Mouse (Mus musculus) retina, embryonic 14.5 days (tissue): ENCODE data around the gene Cfap157.

Experiments
- DNase-seq: peaks from one replicate; pipeline ENCODE4 v3.0.0-alpha.2; 2015; ENCODE audit warnings: low spot score

The Cfap157 gene

GRCm38 (mm10) chr2:32749082-32749481, 35.1 kb downstream of the Cfap157 start:
- DNase-seq, result no peak

- DNase-seq, result no peak
Measured at GRCm38 (mm10) chr2:32744272-32744982, 39.8 kb downstream of the Cfap157 start.

GRCm38 (mm10) chr2:32742173-32742531, 42.1 kb downstream of the Cfap157 start:
- peak; percentile 83 for DNase-seq

- peak; percentile 73 for DNase-seq
Measured at GRCm38 (mm10) chr2:32741273-32742172, 42.7 kb downstream of the Cfap157 start.

- DNase-seq, result no peak
Measured at GRCm38 (mm10) chr2:32740916-32741272, 43.3 kb downstream of the Cfap157 start, which contains the start of gene 6330409D20Rik. Gene 6330409D20Rik, minus strand, starts transcription at chr2:32741016.

DNA sequence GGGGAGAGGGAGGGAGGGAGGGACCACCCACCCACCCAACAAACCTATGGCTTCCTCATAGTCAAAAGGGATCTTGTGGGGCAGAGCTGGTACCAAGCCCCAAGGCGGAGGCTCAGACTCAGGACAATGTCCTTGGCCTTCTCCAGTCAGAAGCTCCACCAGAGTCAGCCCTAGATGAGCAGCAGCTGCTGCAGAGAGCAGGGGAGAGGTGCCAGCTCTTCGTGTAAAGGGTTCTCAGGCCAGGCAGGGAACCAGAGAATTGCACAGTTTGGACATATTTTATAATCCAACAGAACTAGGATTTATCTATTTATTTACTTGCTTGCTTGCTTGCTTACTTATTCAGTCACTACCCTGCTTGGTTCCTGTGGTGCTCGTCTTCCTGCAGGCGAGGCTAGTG, 44.9 kb downstream of the Cfap157 start:
- DNase-seq, result no peak

GRCm38 (mm10) chr2:32737008-32737407, 47.2 kb downstream of the Cfap157 start:
- no peak for DNase-seq

- DNase-seq, result no peak
Measured at GRCm38 (mm10) chr2:32736306-32736829, 47.9 kb downstream of the Cfap157 start.

GRCm38 (mm10) chr2:32734933-32735332, 49.3 kb downstream of the Cfap157 start:
- no peak for DNase-seq

- no peak for DNase-seq
Measured at GRCm38 (mm10) chr2:32734480-32734879, 49.7 kb downstream of the Cfap157 start.

DNA sequence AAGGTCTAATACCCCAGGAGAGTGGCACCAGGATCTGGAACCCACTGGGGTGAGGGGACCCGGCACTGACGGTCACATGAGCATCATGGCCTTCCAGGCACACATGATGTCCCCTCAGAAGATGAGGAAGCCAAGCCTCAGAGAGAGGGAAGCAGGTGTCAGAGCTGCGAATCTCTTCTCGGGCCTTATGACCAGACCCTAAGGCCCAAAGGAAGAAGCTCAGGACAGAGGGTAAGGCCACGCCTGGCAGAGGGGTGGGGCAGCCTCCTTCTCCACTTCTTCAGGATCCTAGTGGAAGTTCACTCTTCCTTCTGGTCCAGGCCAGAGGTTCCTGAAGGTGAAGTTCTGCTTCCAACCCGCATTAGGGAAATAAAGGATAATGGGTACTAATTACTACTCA, 51.5 kb downstream of the Cfap157 start:
- DNase-seq, result no peak

DNA sequence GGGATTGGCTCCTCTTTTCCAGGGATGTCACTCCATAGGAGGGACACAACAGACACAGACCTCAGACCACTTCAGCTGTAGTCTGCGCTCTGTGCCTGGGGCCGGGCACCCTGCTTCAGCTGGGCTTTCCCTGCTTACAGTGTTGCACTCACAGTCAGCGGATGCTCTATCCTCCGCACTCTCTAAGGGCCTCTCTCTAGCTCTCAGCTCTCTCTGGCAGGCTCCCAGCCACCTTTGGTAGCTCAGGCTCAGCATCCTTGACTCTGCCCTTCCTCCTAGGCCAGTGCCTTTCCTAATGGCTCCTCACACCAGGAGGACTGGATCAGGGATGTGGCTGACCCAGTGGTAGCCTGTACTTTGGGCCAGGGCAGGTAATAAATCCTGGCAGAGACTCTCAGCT, 52.3 kb downstream of the Cfap157 start:
- no peak for DNase-seq

DNA sequence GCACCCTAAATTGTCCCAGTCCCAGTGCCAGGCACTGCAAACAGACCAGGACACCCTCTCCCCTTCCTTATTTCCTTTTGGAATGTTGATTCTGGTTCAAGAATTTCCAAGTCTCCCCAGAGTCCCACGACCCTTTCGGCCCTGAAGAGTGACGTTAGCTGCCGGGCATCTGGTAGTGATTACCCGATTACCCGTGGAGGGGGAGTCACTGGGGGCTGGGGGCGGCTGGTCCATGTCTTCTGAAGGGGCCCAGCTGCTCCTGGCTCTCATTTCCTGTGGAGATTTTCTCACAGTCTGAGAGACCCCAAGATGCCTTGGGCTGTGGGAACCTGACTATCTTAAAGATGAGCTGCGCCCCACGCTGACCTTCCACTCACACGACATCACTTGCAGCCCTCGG, 53.4 kb downstream of the Cfap157 start:
- DNase-seq, result no peak

GRCm38 (mm10) chr2:32729547-32729946, 54.7 kb downstream of the Cfap157 start:
- DNase-seq, result no peak

GRCm38 (mm10) chr2:32728463-32728862, 55.8 kb downstream of the Cfap157 start:
- DNase-seq, result no peak

DNA sequence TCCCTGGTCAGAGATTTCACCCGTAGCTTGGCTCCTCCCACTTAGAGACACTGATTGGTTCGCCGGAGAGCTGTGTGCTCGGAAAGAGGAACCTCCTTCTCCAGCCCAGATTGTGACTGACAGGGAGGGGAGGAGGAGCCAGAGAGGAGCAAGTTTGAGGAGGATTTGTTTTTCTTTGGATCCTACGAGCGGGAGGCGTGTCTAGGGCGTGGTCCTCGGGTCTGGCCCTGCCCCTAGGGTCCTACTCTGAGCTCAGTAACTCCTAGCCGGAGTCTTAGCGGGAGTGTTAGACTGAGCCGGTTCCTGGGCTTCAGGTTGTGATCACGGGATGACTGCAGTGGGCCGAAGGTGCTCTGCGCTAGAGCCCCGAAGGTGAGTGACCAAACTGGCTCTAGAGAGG, 56.8 kb downstream of the Cfap157 start:
- DNase-seq, result peak; percentile 93
